Comparison of ENCODE assay signal across 8 mouse cellular contexts in the genomic region with DNA sequence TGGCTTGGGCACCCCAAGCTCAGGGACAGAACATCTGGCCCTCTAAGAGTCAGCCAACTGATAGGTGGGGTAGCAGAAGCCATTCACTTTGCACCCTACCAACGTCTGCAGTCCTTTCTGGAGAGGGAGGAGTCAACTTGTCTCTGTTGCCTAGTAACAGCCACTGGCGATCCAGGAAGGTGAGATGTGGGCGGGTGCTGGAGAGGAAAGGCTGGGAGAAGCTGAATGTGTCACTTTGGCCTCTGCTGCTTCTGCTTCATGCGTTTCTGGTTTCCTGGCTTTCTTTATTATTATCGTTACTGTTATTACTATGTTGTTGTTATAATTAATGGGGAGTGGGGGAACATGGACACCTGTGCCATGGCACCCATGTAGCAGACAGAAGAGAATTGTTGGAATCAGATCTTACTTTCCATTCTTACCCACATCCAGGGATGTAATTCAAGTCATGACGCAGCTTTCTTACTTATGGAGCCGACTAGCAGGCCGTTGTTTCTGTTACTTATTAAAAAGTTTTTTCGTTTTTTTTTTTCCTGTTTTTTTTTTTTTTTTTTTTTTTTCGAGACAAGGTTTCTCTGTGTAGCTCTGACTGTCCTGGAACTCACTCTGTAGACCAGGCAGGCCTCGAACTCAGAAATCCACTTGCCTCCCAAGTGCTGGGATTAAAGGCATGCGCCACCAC. TPM values are rescaled to one million over a fixed set of nuclear protein-coding genes. Genes with fewer than 3 reads are reported as not detected.
DNase-seq lines count a peak whose midpoint lies in the region; ATAC-seq and TF ChIP-seq lines count a peak whose summit lies in the region.

A gene (plus strand): TSS at position 156 of the 682 bp plus-strand sequence.

- no peak within 1 kb of the TSS for H3K4me2 ChIP-seq in embryonic facial prominence, embryonic 13.5 days
- H3K4me2 ChIP-seq in heart, embryonic 15.5 days = no peak within 1 kb of the TSS
- H3K4me2 ChIP-seq in midbrain, embryonic 15.5 days = no peak within 1 kb of the TSS

- peak; percentile 33 for DNase-seq in kidney, adult 2 months
- DNase-seq in kidney, postnatal 10 days = no peak
- DNase-seq in ES-E14 (ENCODE audit: low read depth, low spot score) = peak; percentile 85
- peak in 1 of 2 experiments; percentile 32 for DNase-seq in left cerebral cortex, postnatal 25 days (ENCODE audit: low spot score in 2 of 2)
- no peak for DNase-seq in cerebellum, adult 18-20 months

- no peaks in the 10 kb centered on the region for H3K27me3 ChIP-seq in kidney, adult 2 months (replicated peaks; ENCODE audit: control insufficient read depth, insufficient read depth, low read length)
- H3K27me3 ChIP-seq in embryonic facial prominence, embryonic 13.5 days = no peaks in the 10 kb centered on the region
- H3K27me3 ChIP-seq in heart, embryonic 15.5 days = 0 out of 2 replicates have a peak, but pooled peaks cover 3% of the 10 kb centered on the region
- no peaks in the 10 kb centered on the region; the same call in 1 of the 2 replicates for H3K27me3 ChIP-seq in midbrain, embryonic 15.5 days (replicated peaks)

- ATAC-seq in embryonic facial prominence, embryonic 13.5 days (ENCODE audit: insufficient number of reproducible peaks, insufficient read depth, low FRiP score, low TSS enrichment, low read depth) = no peak
- no peak for ATAC-seq in heart, embryonic 15.5 days (replicated peaks; ENCODE audit: insufficient number of reproducible peaks, insufficient read depth, low FRiP score, low read depth)
- no peak for ATAC-seq in midbrain, embryonic 15.5 days (replicated peaks)

- no peak for TF ChIP-seq POLR2A in kidney, adult 2 months (IDR thresholded peaks at IDR 0.05; ENCODE audit: low read depth, low read length)

- H3K4me3 ChIP-seq in kidney, adult 2 months (ENCODE audit: insufficient read depth, low read depth, low read length) = no peak within 1 kb of the TSS
- H3K4me3 ChIP-seq in ES-E14 (ENCODE audit: insufficient read depth in 1 of 2, low read depth in 1 of 2, low read length in 2 of 2, poor library complexity in 1 of 2, severe bottlenecking in 1 of 2) = no peak within 1 kb of the TSS
- H3K4me3 ChIP-seq in embryonic facial prominence, embryonic 13.5 days = no peak within 1 kb of the TSS
- no peak within 1 kb of the TSS for H3K4me3 ChIP-seq in heart, embryonic 15.5 days
- no peak within 1 kb of the TSS for H3K4me3 ChIP-seq in midbrain, embryonic 15.5 days

- no peak within 1 kb of the TSS for H3K9ac ChIP-seq in ES-E14 (ENCODE audit: insufficient read depth, low read depth, low read length, poor library complexity, severe bottlenecking)
- H3K9ac ChIP-seq in embryonic facial prominence, embryonic 13.5 days = no peak within 1 kb of the TSS
- H3K9ac ChIP-seq in heart, embryonic 15.5 days = no peak within 1 kb of the TSS
- no peak within 1 kb of the TSS for H3K9ac ChIP-seq in midbrain, embryonic 15.5 days

- TF ChIP-seq CTCF in kidney, adult 2 months (conservative IDR thresholded peaks at IDR 0.05; ENCODE audit: insufficient read depth, insufficient read length, low read depth, low read length) = no peak

- peaks cover 5% of the 10 kb centered on the region; the same call in 1 of the 2 replicates for H3K4me1 ChIP-seq in kidney, adult 2 months (ENCODE audit: control insufficient read depth, insufficient read depth, low read length)
- peaks cover 0 to 8% of the 10 kb centered on the region in 2 experiments for H3K4me1 ChIP-seq in ES-E14 (ENCODE audit: control insufficient read depth in 2 of 2, insufficient read depth in 2 of 2, low read length in 2 of 2, poor library complexity in 1 of 2)
- peaks cover 10% of the 10 kb centered on the region for H3K4me1 ChIP-seq in embryonic facial prominence, embryonic 13.5 days
- H3K4me1 ChIP-seq in heart, embryonic 15.5 days (replicated peaks) = 0 out of 2 replicates have a peak, but pooled peaks cover 7% of the 10 kb centered on the region
- H3K4me1 ChIP-seq in midbrain, embryonic 15.5 days = peaks cover 8% of the 10 kb centered on the region

- H3K27ac ChIP-seq in kidney, adult 2 months (ENCODE audit: insufficient read depth, low read depth, low read length) = no peak within 1 kb of the TSS
- peak within 1 kb of the TSS; percentile 5; the same call in 1 of the 2 replicates for H3K27ac ChIP-seq in ES-E14 (ENCODE audit: insufficient read depth, low read depth, low read length, poor library complexity, severe bottlenecking)
- no peak within 1 kb of the TSS for H3K27ac ChIP-seq in embryonic facial prominence, embryonic 13.5 days
- H3K27ac ChIP-seq in heart, embryonic 15.5 days = no peak within 1 kb of the TSS
- no peak within 1 kb of the TSS for H3K27ac ChIP-seq in midbrain, embryonic 15.5 days

- WGBS in kidney, adult 2 months = 39% methylated on average over 12 of the region's 12 CpGs
- 33% methylated on average over 12 of the region's 12 CpGs for WGBS in embryonic facial prominence, embryonic 13.5 days
- 45% methylated on average over 12 of the region's 12 CpGs for WGBS in heart, embryonic 15.5 days
- 43% methylated on average over 12 of the region's 12 CpGs for WGBS in midbrain, embryonic 15.5 days

- in situ Hi-C loops in ES-E14 (cut with MboI; ENCODE audit: low sequenced_read_pairs in 2 of 2, unreplicated experiment in 2 of 2) = no loop called here

- intact Hi-C loops in left cerebral cortex, postnatal 25 days (cut with DNase I) = no loop called here

- H3K9me3 ChIP-seq in ES-E14 (ENCODE audit: control insufficient read depth, insufficient read depth, low read depth, low read length) = no peaks in the 10 kb centered on the region
- no peaks in the 10 kb centered on the region for H3K9me3 ChIP-seq in embryonic facial prominence, embryonic 13.5 days
- no peaks in the 10 kb centered on the region for H3K9me3 ChIP-seq in heart, embryonic 15.5 days (replicated peaks)
- no peaks in the 10 kb centered on the region for H3K9me3 ChIP-seq in midbrain, embryonic 15.5 days

- H3K36me3 ChIP-seq in kidney, adult 2 months (ENCODE audit: control insufficient read depth, insufficient read depth, low read length) = no peaks in the 10 kb centered on the region
- no peaks in the 10 kb centered on the region for H3K36me3 ChIP-seq in ES-E14 (ENCODE audit: control insufficient read depth, insufficient read depth, low read length, poor library complexity, severe bottlenecking)
- no peaks in the 10 kb centered on the region for H3K36me3 ChIP-seq in embryonic facial prominence, embryonic 13.5 days
- no peaks in the 10 kb centered on the region for H3K36me3 ChIP-seq in heart, embryonic 15.5 days
- H3K36me3 ChIP-seq in midbrain, embryonic 15.5 days (replicated peaks) = no peaks in the 10 kb centered on the region

TF ChIP-seq in ES-E14, 5 proteins besides CTCF, POLR2A, EP300 and RAD21:
- TF ChIP-seq ZNF384 (IDR thresholded peaks at IDR 0.05; ENCODE audit: low read depth, low read length) (peak; percentile 68; the same call in 1 of the 2 replicates), CHD2 (IDR thresholded peaks at IDR 0.05; ENCODE audit: low read depth, low read length) (no peak)

RNA-seq across cellular contexts. Expression of the gene that starts here (rescaled TPM):
- polyA plus RNA-seq in kidney, adult 2 months (2012; rRNA removed) = 30.4 and 37.4 TPM in 2 replicates
- 695 and 901 TPM in 2 replicates for total RNA-seq in ES-E14 (2012; rRNA removed)
- polyA plus RNA-seq in embryonic facial prominence, embryonic 13.5 days (2015; fragmentation: Nextera tagmentation; extraction: Ambion mirVana) = 538 and 545 TPM in 2 replicates
- 194 and 206 TPM in 2 replicates for polyA plus RNA-seq in heart, embryonic 15.5 days (2015; fragmentation: Nextera tagmentation; extraction: Ambion mirVana)
- 100 to 1,000 TPM; 186 to 193 TPM for total RNA-seq in left cerebral cortex, postnatal 25 days (2021)
- polyA plus RNA-seq in midbrain, embryonic 15.5 days (2015; fragmentation: Nextera tagmentation; extraction: Ambion mirVana) = 338 and 355 TPM in 2 replicates

Comparison
In these comparisons a context has a peak if more than half of its experiments do, and no peak if none do; other contexts are left out.
1. DNase-seq: peak in kidney, adult 2 months (single experiment) and ES-E14 (single experiment); none in kidney, postnatal 10 days (single experiment) and cerebellum, adult 18-20 months (0 of 2).